Mouse (Mus musculus) frontal cortex, postnatal 10 days (tissue): Measurements from ENCODE around the gene Gm45021.
"Not testable (repeated sequence)": the region's sequence is repeated elsewhere in the genome, so short reads cannot be mapped to it uniquely, and the experiment has no call there.

Experiments
- DNase-seq, 2 experiments: peaks; one replicate each; pipeline ENCODE4 v3.0.0; 2022; ENCODE audit warnings: low spot score in 2 of 2, mixed read lengths in 1 of 2

Gene Gm45021

DNA sequence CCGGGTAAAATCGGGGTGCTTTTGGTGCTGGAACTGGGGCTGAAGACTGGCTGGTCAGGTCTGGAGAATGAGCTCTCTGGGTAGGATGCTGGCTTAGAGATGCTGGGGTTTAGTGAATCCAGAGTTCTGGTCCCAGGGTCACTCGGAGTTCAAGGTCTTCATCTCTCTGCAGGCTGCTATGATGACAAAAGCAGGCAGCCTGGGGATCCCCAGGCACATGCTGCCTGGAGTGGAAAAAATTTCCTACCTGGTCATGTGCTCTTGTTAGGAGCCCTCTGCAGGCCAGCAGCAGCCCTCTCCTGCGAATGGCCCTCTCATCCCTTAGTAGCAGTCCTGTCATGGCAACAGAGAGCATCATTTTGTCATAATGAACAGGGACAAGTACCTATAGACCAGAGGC is 24.1 kb downstream of the Gm45021 start:
- DNase-seq = no peak

DNA sequence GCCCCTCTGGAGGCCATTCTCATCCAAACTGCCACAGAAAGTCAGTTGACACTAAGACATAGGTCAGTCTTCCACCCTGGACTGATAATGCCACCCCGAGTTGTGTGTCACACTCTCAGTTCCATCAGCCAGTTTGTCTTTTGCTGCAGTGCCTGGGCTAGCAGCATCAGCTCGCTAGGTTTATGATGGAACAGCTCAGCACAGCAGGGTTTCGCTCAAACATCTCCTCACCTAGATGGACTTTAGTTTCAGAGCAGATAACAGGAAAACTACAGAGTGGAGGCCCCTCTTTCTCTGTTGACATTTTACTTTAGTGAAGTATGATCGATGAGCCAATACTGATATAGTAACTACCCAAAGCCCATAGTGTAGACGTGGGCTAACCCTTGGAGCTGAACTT is 25.3 kb downstream of the Gm45021 start:
- DNase-seq = no peak

GRCm38 (mm10) chr6:48620031-48620430 is 30.6 kb downstream of the Gm45021 start:
- DNase-seq = no peak

DNA sequence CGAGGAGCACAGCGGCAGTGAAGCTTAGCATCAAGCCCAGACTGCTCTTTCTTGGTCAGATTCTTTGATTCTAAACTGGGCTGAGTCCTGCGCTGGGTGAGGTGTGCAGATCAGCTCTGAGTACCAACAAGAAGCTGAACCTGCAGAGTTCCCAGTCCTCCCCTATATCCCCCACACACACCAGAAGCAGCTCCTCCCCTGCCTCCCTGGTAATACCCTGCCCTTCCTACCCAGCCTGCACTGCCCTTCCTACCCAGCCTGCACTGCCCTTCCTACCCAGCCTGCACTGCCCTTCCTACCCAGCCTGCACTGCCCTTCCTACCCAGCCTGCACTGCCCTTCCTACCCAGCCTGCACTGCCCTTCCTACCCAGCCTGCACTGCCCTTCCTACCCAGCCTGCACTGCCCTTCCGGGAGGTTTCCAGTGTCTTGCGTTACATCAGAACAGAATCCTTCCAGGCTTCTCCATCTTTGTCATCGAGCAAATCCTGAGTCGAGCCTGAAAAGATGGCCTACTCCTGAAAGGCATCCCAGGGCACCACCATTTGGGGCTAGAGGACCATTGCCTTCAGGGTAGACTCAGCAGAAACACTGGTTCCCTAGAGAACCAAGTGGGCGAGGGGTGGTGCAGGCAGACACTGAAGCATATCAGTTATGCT is 32.9 kb downstream of the Gm45021 start:
- not testable (repeated sequence) for DNase-seq

DNA sequence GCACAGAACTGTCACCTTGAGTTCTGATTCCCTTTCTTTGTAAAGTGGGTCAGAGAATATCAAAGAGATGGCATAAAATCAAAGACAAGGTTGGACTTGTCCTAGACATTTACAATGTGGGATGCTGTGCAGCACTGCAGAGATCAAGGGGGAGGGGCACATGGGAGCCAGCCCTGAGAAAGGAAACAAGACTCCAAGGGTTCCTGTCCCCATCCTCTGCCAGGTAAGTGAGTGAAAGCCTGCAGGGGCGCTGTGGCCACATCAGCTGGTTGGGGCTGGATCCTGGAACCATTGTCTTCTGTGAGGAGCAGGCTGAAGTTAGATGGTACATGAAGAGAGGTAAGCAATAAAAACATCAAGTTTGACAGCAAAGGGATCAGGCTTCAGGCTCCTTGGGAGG is 34.0 kb downstream of the Gm45021 start:
- no peak for DNase-seq

- no peak for DNase-seq
Observed at GRCm38 (mm10) chr6:48626464-48626863, 37.1 kb downstream of the Gm45021 start, which contains the start of gene AI854703. TSS of gene AI854703 (plus strand) at chr6:48626764.

DNA sequence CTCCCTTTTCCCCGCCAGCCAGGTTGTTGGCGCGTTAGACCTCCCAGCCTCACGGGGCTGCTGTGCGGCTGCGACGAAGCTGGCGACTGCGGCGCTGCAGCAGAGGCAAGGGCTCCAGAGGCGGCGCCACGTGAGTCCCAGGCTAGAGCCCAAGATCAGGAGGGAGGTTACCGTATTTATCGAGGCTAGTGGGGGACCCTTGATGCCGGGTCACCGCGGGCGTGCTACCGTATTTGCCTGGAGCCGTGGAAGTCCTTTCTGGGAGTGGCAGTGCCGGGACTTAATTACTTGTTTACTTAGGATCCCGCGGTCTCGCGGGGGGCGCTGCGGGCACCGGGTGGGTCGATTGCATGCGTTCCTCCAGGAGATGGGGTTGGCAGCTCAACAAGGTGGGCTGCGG is 37.6 kb downstream of the Gm45021 start:
- peak in 1 of 2 experiments; percentile 60 for DNase-seq

GRCm38 (mm10) chr6:48627511-48627924 is 38.1 kb downstream of the Gm45021 start:
- no peak for DNase-seq

GRCm38 (mm10) chr6:48628377-48628776 is 39.0 kb downstream of the Gm45021 start:
- no peak for DNase-seq

- DNase-seq = peak in 1 of 2 experiments; percentile 54
Observed at GRCm38 (mm10) chr6:48628808-48629660, 39.6 kb downstream of the Gm45021 start.

DNA sequence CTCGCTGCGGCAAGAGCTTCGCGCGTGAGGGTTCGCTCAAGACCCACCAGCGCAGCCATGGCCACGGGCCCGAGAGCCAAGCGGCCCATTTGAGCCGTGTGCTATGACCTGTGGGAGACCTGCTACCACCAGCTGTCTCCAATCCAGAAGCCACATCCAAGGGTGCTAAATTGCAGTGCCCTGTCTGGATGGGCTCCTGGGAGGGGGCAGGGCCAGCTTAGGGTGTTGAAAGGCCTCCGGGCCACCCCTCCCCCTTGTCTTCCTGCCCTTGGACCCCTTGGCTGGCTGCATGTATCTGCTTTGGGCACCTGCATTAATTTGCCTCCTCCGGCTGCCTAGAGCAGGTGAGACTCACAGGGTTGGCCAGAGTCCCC is 40.2 kb downstream of the Gm45021 start:
- DNase-seq = no peak

DNA sequence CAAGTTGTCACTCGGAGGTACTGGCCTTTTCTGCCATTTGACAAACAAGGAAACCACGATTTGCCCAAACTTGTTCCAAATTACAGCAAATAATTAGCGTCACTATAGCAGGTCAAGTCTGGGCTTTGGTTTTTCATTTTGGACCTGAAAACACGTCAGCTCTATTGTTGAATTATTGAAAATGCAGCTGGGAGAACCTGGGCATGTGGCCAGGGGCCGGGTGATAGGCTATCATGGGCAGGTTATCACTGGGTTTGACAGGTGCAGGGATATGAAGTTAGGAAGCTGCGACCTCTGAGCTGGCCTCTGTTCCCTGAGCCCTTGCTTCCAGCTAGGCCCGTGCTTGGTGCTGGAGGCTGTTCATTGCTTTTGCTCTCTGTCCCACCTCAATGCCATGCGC is 41.4 kb downstream of the Gm45021 start:
- no peak for DNase-seq

DNA sequence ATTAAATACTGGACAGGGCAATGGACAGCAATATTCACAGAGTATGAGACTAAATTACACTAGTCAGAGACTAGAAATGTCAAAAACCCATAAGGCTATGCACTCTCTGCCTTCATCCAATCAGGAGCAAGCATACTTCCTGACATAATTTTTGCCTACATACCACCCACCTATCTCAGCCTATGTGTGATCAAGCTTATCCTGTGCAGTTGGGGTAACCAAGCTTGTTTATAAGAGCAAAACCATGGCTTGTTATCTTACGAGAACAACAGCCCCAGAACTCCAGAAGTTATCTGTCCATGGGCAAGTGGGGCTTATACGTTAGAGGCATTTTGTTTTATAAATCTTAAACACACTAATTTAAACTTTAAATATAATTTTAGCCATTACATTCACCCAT is 45.7 kb downstream of the Gm45021 start:
- no peak for DNase-seq

DNA sequence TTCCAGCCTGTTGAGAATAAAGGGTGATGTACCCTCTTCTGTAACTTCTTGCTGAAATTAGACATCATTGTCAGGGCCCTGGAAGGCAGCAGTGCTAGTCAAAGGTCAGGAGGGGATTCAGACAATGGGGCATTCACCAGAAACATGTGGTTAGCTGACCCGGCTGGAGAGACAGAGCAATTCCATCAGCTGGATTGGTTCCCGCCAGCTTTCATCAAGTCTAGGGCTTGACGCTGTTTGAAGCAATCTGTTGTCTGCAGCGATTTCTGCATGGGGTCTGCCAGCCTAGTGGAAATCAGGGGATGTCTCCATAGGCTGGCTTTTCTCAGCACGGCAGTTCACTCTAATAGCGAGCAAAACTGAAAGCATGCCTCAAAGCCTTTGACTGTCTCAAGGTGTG is 47.1 kb downstream of the Gm45021 start:
- no peak for DNase-seq

GRCm38 (mm10) chr6:48637811-48638500 is 48.5 kb downstream of the Gm45021 start:
- no peak for DNase-seq

DNA sequence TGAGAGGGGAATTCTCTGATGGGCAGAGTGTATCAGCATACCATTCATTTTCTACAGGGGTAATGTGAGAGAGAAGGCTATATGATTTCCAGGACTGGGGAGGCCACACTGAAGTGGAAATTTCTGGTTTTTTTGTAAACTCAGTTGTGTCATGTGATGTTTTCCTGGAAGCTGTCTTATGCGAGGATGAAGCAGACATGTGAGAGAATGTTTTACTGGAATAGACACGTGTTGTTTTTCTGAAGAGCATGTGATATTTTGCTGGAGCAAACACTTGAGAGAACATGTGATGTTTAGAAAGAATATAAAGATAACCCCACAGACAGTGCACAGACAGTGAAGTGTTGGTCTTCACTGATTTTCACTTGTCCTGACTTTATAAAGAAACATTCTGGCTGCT is 49.1 kb downstream of the Gm45021 start:
- no peak for DNase-seq

DNA sequence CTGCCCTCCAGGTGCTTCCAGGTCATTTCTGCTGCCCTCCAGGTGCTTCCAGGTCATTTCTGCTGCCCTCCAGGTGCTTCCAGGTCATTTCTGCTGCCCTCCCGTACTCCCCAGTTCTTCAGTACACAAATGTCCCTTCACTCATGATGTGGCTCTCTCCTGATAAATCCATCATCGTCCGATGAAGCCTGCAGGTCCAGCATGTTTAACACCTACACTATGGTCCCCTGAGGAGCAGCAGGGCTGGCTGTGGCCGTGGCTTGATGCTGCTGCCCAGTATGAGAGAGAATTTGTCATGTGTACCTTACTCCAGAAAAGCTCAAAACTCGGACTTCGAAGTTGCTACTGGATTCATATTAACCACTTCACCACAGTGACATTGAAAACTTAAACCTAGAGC is 52.0 kb downstream of the Gm45021 start:
- no peak for DNase-seq

- DNase-seq = no peak
Observed at GRCm38 (mm10) chr6:48642764-48643292, 53.4 kb downstream of the Gm45021 start.

DNA sequence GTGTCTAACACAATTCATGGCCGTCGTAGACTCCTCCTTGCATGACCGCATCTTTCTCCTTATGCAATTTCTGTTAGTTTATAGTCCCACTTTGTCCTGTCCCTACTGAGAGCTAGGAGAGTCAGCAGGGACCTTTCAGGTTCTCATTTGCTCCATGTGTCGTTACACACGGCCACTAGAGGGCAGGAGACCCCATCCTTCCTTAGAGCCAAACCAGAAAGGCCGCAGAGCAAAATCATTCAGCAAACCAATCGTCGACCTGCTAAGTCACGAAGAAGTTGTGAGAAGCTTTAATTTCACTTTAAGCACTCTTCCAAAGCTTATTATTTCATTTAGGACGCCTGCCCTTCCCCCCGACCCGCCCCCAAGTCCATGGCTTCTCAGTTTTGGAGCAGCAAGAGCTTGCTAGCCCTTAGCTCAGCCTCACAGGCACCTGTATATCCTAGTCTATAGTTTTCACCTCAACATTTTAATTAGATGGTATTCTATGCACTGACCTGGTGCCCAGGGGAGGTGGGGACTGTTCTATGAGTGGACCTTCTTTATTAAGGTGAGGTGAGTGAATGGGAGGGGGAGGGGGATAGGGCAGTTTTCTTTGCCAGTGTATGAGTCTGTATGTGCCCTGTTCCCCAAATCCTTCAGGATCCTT is 56.4 kb downstream of the Gm45021 start:
- DNase-seq = peak in 1 of 2 experiments; percentile 65

DNA sequence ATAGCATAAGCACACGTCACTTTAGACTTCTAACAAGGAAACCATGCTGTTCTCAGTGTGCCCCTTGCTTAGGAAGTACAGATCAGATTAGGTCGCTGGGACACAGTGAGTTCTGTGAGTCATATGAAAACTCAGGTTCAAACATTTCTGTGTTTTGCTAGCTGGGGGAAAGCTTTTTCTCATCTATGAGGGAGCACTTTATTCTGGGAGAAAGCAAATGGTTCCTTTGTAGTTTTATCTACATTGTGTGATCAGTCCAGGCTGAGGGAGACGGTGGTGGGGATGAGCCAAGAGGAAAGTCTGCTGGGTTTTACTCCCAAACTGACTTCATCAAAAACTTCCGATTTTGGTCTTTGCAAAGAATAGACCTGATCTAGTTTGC is 56.9 kb downstream of the Gm45021 start:
- no peak for DNase-seq

GRCm38 (mm10) chr6:48646995-48647394 is 57.6 kb downstream of the Gm45021 start, which contains the start of gene Gimap8:
TSS of gene Gimap8 (plus strand) at chr6:48647234.
- DNase-seq = no peak

DNA sequence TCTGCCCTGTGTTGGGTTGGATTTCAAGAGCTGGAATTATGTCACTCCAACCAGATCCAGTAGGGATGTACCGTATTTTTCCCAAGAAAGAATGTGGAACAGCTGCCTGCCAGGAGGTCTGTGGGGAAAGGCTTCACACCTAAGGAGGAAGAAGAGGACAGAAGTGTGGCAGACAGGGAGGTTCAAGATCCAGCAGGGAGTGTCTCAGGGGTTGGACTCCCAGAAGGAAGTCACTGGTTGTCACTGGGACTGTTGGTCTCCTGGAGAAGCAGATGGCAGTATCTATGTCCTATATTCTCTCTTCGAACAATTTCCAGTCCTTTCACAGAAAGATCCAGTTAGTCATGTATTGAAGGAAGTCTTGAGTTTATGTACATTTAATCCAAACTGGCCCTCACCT is 58.2 kb downstream of the Gm45021 start:
- no peak for DNase-seq
